Mouse (Mus musculus) heart, postnatal 4 days (tissue): Measurements from ENCODE around the gene Me1. TPM values are rescaled to one million over a fixed set of nuclear protein-coding genes. Genes with fewer than 3 reads are reported as not detected.
"Not testable (repeated sequence)": the region's sequence is repeated elsewhere in the genome, so short reads cannot be mapped to it uniquely, and the experiment has no call there.

Experiments used
- DNase-seq: peaks from one replicate; pipeline ENCODE4 v3.0.0; 2021
- total RNA-seq, 2 experiments: library from RNA; stranded (reverse); gene quantifications; 2 replicates each; pipeline ENCODE4 v1.2.3; 2021

Gene Me1
- total RNA-seq, 2 experiments from 2014 or later, result 42.5 to 46.4 TPM

DNA sequence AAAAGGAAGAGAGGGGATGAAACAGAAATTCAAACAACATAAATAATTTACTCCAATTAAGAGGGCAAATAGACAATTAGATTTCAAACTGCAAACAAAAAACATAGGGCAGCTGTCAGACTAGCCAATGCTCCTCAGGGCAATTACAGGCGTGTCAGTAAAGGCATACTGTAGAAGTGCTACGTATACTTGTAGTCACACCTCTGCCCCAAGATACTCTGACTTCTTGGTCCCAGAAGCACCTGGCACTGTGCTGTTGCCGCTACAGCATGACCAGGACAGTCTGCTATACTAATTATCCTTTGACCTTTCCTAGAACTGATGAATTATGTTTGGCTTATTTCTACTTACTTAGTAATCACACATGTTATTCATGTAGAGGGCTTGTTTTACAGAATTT lies 44.5 kb downstream of the Me1 start:
- DNase-seq, result no peak

DNA sequence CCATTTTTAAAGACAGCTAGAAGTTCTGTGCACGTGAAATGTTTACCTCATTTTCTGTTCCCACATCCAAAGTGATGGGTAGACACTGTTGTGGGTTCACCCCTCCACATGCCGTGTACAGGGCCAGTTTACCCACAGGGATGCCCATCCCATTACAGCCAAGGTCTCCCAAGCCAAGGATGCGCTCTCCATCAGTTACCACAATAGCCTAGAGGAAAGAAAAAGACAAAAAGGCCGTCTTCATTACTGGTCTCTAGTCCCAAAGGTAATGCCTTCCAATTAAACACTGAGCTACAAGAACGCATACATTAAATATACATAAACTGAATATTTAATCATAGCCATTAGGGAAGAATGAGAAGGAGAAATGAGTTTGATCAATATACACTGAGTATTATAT lies 44.9 kb downstream of the Me1 start:
- DNase-seq, result no peak

GRCm38 (mm10) chr9:86647931-86648550 lies 47.7 kb downstream of the Me1 start:
- peak; percentile 11 for DNase-seq

- no peak for DNase-seq
These were observed 48.9 kb downstream of the Me1 start for GRCm38 (mm10) chr9:86646807-86647206.

DNA sequence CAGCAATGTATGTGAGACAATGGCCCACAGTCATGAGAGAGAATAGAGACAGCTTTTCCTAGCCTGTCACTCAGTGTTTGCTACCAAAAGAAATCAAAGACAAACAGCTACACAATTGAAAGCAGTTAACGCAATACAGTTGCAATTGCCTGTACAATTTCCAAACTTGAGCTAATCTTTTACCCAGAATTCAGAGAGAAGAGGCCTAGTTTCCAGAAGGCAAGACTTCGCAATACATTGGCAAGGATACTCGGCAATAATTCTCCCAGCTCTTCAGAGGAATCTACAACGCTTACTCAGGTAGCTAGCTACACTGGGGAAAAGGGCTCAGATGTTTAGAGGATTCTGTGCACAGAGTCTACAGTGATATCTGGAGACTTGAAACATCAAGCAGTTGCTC lies 52.3 kb downstream of the Me1 start:
- DNase-seq, result no peak

DNA sequence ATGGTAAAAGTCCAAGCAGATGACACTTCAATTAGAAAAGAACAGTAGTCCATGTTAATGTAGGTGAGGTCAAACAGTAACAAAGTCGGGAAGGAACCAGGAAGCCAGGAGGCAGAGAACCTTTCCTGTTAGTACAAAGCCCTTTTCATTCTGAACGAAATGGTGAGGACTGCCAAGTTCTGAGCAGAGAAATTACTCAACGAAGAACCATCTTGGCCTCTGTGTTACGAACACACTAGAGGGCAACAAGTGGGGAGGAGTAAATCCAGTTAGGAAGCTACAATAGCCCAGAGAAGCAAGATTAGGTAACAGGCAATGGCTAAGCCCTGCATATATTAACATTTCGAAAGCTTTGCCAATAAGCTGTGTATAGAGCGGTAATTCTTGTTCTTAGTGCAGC lies 57.0 kb downstream of the Me1 start:
- no peak for DNase-seq

DNA sequence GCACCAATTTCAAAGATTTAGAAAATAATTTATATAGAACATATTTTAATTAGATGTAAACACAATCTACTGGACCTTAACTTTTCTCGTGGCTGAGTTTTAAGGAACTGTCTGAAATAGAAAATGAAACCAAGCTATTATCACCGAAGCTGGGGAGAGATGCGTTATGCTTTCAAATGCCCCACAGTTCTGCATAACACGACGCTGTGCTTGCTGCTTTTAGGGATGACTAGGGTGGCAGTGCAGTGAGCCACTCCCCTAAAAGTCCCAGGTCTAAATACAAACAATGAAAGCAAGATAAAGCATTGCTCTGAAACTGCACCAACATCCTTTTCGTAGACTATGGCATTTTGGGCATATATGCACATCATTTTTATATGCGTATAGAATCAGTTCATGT lies 64.6 kb downstream of the Me1 start:
- no peak for DNase-seq

DNA sequence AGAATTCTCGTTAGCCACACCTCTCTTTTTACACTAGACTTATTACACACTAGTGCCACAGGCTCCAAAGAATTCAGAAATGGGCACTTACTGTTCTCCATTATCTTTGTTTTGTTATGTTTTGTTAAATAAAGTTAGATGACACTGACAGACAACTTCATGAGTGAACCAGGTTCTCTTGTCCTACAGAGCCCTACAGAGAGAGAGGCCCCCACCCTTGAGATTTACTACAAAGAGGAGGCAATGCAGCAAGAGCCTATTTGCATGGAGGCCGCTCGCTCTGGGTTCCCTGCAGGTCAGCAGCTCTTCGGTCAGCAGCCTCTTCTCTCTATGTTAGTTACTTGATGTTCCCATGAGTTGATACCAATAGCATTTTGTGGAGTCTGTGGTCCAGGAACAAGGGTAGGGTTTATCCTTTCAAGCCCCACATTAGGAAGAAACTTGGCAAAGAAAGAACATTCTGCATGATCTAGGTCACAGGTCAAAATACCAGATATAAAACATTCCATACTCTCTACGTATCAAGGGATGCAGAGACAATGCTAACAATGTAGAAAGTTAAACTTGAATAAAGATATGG lies 65.3 kb downstream of the Me1 start:
- DNase-seq, result peak; percentile 31

DNA sequence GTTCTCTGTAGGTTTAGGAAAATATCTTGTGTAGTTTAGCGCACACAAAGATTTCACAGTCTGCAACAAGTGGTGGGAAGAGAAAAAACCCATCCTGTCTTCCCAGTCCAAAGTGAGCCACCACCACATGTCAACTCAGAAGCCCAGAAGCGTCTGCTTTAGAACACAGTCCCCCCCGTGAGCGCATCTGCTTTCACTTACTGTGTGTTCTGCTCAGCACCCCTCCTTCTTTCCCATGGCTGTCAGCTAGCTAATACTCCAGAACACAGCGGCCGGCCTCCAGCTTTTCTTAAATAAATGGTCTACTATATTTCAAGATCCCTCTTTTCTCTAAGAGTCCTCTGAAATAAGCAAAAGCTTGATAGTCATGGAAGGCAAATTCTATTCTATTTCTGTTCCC lies 66.4 kb downstream of the Me1 start:
- no peak for DNase-seq

DNA sequence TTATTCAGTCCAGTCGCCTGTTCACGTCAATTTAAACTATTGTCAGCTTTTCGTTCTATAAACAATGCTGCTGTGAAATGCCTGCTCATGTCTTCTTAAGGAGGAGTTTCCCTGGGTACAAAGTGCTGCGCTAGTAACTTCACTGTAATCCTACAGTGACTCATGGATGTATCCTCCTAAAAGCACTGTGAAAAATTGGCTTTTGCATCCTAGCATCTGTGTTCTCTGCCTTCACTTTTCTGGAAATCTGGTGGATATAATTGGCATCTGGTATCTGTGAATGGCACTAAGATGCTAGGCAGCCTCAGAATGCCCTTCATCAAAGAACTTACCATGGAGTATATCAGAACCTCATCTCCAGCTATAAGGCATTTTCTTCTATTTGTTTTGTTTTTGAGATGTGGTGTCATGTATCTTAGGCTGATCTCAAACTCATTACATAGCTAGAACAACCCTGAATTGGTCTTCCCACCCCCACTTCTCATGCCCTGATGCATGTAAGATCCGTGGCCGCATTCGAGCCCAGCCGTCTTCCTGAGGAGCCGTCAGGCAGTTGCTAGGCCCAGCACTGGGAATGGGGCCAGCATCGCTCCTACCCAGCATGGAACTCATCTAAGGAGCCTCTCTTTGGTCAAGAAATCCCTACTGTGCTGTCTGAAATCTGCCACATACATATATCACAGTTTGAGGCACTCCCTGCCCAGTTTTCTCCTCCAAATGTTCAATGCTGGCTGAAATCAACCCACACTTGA lies 67.8 kb downstream of the Me1 start:
- DNase-seq, result no peak

DNA sequence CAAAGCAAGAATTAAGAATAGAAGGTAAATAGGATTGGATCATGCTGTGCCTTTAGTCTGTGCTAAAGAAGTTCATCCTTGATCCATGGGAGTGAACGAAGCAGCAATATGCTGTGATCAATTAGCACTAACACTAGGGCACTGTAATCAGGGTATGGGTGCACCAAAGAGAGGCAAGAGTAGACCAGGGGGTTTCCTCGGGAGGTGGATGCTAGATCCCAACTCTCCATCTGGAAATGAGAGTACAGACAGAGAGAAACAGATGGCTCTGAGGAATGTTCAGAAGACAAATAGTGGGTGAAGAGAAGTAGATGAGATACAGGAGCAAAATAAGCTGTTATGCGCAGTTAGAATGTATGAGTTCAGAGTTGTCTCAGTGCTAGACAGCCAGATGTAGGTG lies 68.8 kb downstream of the Me1 start:
- no peak for DNase-seq

- DNase-seq, result no peak
These were observed 71.0 kb downstream of the Me1 start for GRCm38 (mm10) chr9:86624781-86625180.

GRCm38 (mm10) chr9:86624039-86624438 lies 71.7 kb downstream of the Me1 start:
- DNase-seq, result no peak

DNA sequence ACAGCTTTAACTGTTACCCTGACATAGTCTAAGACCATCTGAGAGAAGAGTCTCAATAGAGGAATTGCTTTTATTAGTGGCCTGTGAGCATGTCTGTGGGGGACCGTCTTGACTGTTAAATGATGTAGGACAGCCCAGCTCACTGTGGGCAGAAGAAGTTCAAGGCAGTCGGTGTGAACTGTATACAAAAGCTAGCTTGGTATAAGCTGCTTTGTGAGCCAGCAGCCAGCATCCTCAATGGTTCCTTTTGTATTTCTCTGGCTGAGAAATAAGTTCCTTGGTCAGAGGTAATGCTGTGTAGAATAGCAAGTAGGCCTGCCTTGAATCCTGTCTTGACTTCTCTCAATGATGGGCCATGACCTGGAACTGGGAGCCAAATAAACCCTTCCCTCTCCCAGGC lies 73.7 kb downstream of the Me1 start:
- no peak for DNase-seq

DNA sequence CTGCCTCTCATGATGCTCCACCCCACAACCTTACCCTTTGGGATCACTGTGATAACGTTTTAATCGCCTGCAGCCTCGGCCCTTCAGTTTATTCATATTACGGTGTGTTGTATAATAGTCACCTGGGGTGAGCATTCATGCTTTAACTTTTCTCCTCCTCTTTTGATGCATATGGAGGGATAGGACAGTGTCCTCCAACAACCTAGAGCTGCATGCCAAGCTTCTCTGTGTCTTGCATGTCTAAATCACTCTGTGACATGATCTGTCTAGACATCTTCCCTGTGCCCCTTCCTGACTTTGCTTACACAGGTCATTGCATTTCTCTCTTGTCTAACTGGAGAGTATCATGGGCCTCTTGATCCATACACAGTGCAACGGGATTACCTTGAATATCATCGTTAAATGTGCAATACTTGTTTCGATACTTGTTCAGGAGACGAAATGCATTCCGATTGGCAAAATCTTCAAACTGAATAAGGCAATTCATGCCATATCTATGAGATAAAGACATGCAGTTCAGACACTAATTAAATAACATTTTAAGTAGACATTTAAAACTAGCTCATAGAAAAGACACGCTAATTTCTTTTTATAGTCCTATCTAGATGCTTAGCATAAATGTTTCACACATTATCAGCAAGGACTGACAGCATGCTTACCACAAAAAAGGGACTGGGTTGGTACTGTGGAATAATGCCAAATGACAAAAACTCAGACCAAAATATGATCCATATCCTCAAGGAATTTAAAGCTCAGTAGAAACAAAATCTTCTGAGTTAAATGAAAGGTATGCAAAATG lies 76.2 kb downstream of the Me1 start:
- no peak for DNase-seq

DNA sequence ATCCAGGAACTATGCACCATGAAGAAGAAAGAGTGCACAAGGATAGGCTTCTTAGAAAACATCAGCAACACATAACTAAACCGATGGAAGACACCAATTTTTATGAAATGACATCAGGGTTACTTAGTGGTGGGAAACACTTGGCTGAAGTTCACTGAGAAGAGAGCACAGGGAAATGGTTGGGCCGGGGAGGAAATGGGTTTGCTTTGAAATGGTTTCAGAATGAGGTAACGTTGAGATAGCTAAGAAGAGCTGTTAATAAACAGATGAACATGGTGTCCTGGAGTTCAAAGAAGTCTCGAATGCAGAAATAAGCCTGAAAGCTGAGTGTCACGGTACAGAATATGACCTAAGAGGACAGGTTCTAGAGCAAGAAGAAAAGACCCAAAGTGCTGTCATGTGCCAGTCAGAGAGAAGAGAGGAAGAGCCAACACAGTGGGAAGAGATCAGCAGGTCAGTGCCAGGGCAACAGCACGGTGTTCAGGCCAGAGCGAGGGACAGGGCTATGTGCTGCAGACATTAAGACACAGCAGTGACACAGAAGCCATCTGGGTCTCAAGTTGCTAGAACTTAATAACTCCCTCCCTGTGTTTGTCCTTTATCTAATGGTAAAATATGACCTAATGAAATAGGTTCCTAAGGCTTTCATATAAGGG lies 77.8 kb downstream of the Me1 start:
- DNase-seq, result no peak

- DNase-seq, result no peak
These were observed 80.0 kb downstream of the Me1 start for GRCm38 (mm10) chr9:86615765-86616164.

DNA sequence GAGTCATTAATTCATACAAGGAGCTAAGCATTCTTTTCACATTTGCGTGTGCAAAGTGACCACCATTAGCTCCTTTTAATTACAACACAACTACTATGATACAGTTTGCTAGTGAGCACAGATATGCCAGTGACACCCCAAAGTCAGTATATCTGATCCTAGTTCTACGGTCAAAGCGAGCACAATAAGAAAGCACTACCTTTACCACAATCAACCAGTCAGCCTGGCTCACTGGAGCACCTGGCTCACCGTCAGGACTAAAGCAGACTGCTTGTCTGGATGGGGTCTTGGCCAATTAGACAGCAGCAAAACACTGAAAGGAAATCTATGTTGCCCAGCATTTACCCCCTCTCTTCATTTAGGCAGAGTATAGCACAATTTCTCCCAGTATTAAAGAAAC lies 83.7 kb downstream of the Me1 start:
- DNase-seq, result no peak

GRCm38 (mm10) chr9:86605776-86606175 lies 90.0 kb downstream of the Me1 start:
- no peak for DNase-seq

- peak; percentile 11 for DNase-seq
These were observed 95.9 kb downstream of the Me1 start for GRCm38 (mm10) chr9:86599723-86600303.

- not testable (repeated sequence) for DNase-seq
These were observed 98.8 kb downstream of the Me1 start for GRCm38 (mm10) chr9:86596983-86597382.

- peak; percentile 27 for DNase-seq
These were observed 101.4 kb downstream of the Me1 start for GRCm38 (mm10) chr9:86594357-86594767.
